Comparison of ENCODE assay signal across 10 mouse cellular contexts in genomic region chr1:92840231-92840890, GRCm38 (mm10). TPM values are rescaled to one million over a fixed set of nuclear protein-coding genes. Genes with fewer than 3 reads are reported as not detected.
DNase-seq lines count a peak whose midpoint lies in the region; ATAC-seq and TF ChIP-seq lines count a peak whose summit lies in the region.
"Had no signal": no experiment of that assay in that cellular context is flagged by ENCODE, and none has a peak within 500 bp of the region (broad histone marks: within the 10 kb centered on the region; RNA-seq: fewer than 3 reads in every experiment).

No protein-coding gene starts in this region.

- H3K9ac ChIP-seq in heart, postnatal 0 days (replicated peaks; ENCODE audit: low read depth, low read length): no peak overlapping the region
- H3K9ac ChIP-seq in midbrain, embryonic 15.5 days: no peak overlapping the region
- no peak overlapping the region for H3K9ac ChIP-seq in midbrain, embryonic 16.5 days (ENCODE audit: low read depth, low read length)

- no peak for TF ChIP-seq POLR2A in cerebellum, adult 2 months (IDR thresholded peaks at IDR 0.05; ENCODE audit: borderline replicate concordance, insufficient read depth, low read length)

- TF ChIP-seq CTCF in heart, postnatal 0 days (IDR thresholded peaks at IDR 0.05; ENCODE audit: low read depth): peak; percentile 45
- peak; percentile 78 for TF ChIP-seq CTCF in cerebellum, adult 2 months (IDR thresholded peaks at IDR 0.05; ENCODE audit: borderline replicate concordance, insufficient read depth, low read depth, low read length)

- H3K9me3 ChIP-seq in heart, postnatal 0 days (replicated peaks; ENCODE audit: control insufficient read depth, low read length): no peaks in the 10 kb centered on the region
- H3K9me3 ChIP-seq in midbrain, embryonic 15.5 days: no peaks in the 10 kb centered on the region
- H3K9me3 ChIP-seq in midbrain, embryonic 16.5 days (replicated peaks; ENCODE audit: control insufficient read depth, low read length, poor library complexity, severe bottlenecking): no peaks in the 10 kb centered on the region
- H3K9me3 ChIP-seq: G1E had no signal

- ATAC-seq in heart, postnatal 0 days (ENCODE audit: insufficient read depth, low read depth): no peak
- ATAC-seq in midbrain, embryonic 15.5 days (replicated peaks): 0 out of 2 replicates have a peak, but pooled peaks have one; percentile 26
- ATAC-seq in midbrain, embryonic 16.5 days: no peak

- no peak for DNase-seq in heart, postnatal 0 days (ENCODE audit: low spot score)
- DNase-seq in heart, adult 8-10 months (ENCODE audit: low spot score): no peak
- DNase-seq in cerebellum, adult 2 months: peak; percentile 67 to 68
- peak; percentile 72 for DNase-seq in testis, postnatal 10 days (ENCODE audit: low spot score)
- DNase-seq in neural tube, embryonic 10.5 days (ENCODE audit: extremely low spot score, low spot score): no peak
- DNase-seq in right cerebral cortex, postnatal 25 days: no peak
- DNase-seq: lung, postnatal 4 days had no signal

- WGBS in heart, postnatal 0 days: 74% methylated on average over 8 of the region's 8 CpGs
- WGBS in midbrain, embryonic 15.5 days: 83% methylated on average over 8 of the region's 8 CpGs
- 79% methylated on average over 8 of the region's 8 CpGs for WGBS in midbrain, embryonic 16.5 days
- 73% methylated on average over 8 of the region's 8 CpGs for WGBS in cerebellum, adult 2 months

- H3K36me3 ChIP-seq in heart, postnatal 0 days (replicated peaks; ENCODE audit: control insufficient read depth, insufficient read depth, low read length): no peaks in the 10 kb centered on the region
- H3K36me3 ChIP-seq in midbrain, embryonic 15.5 days (replicated peaks): no peaks in the 10 kb centered on the region
- H3K36me3 ChIP-seq in midbrain, embryonic 16.5 days (ENCODE audit: control insufficient read depth, insufficient read depth, low read length): peaks cover 3% of the 10 kb centered on the region; the same call in 1 of the 2 replicates
- H3K36me3 ChIP-seq: G1E had no signal

- H3K4me3 ChIP-seq in heart, postnatal 0 days (ENCODE audit: low read depth, low read length): no peak overlapping the region
- no peak overlapping the region for H3K4me3 ChIP-seq in midbrain, embryonic 15.5 days
- no peak overlapping the region for H3K4me3 ChIP-seq in midbrain, embryonic 16.5 days (ENCODE audit: low read depth, low read length)
- H3K4me3 ChIP-seq in cerebellum, adult 2 months (replicated peaks; ENCODE audit: insufficient read depth, low read depth, low read length): no peak overlapping the region

- H3K27ac ChIP-seq in heart, postnatal 0 days (ENCODE audit: low read depth): no peak overlapping the region
- no peak overlapping the region for H3K27ac ChIP-seq in midbrain, embryonic 15.5 days
- no peak overlapping the region for H3K27ac ChIP-seq in midbrain, embryonic 16.5 days (ENCODE audit: low read length)
- H3K27ac ChIP-seq in cerebellum, adult 2 months (ENCODE audit: insufficient read depth, low read length): no peak overlapping the region

- H3K27me3 ChIP-seq in heart, postnatal 0 days (ENCODE audit: control insufficient read depth, insufficient read depth, low read length): no peaks in the 10 kb centered on the region
- no peaks in the 10 kb centered on the region for H3K27me3 ChIP-seq in midbrain, embryonic 15.5 days (replicated peaks)
- H3K27me3 ChIP-seq in midbrain, embryonic 16.5 days (ENCODE audit: control insufficient read depth, insufficient read depth, low read depth, low read length): no peaks in the 10 kb centered on the region
- H3K27me3 ChIP-seq in cerebellum, adult 2 months (ENCODE audit: control insufficient read depth, insufficient read depth, low read length): no peaks in the 10 kb centered on the region

- no peak for TF ChIP-seq EP300 in heart, postnatal 0 days (IDR thresholded peaks at IDR 0.05; ENCODE audit: low read depth)

- H3K4me1 ChIP-seq in heart, postnatal 0 days (ENCODE audit: control insufficient read depth, insufficient read depth): peaks cover 8% of the 10 kb centered on the region; the same call in 1 of the 2 replicates
- peaks cover 21% of the 10 kb centered on the region for H3K4me1 ChIP-seq in midbrain, embryonic 15.5 days
- H3K4me1 ChIP-seq in midbrain, embryonic 16.5 days (ENCODE audit: control insufficient read depth, insufficient read depth, low read length): peaks cover 6% of the 10 kb centered on the region
- H3K4me1 ChIP-seq in cerebellum, adult 2 months (ENCODE audit: control insufficient read depth, insufficient read depth, low read length): peaks cover 43% of the 10 kb centered on the region

- H3K4me2 ChIP-seq in heart, postnatal 0 days (ENCODE audit: low read depth, low read length): no peak overlapping the region
- no peak overlapping the region for H3K4me2 ChIP-seq in midbrain, embryonic 15.5 days
- H3K4me2 ChIP-seq in midbrain, embryonic 16.5 days (ENCODE audit: low read length): no peak overlapping the region

RNA-seq across cellular contexts. Expression of gene Gpc1, which starts 8.9 kb away (rescaled TPM):
- total RNA-seq in heart, postnatal 0 days (2014; rRNA removed; ENCODE audit: low replicate concordance): 201 and 227 TPM in 2 replicates
- 52.1 and 53.9 TPM in 2 replicates for polyA plus RNA-seq in heart, postnatal 0 days (2015; fragmentation: Nextera tagmentation; extraction: Ambion mirVana)
- total RNA-seq in heart, adult 8-10 months (2022): 100 to 1,000 TPM; 481 to 555 (median 528) TPM
- 62.3 and 66.1 TPM in 2 replicates for polyA plus RNA-seq in midbrain, embryonic 15.5 days (2015; fragmentation: Nextera tagmentation; extraction: Ambion mirVana)
- polyA plus RNA-seq in midbrain, embryonic 16.5 days (2015; fragmentation: Nextera tagmentation; extraction: Ambion mirVana): 49.3 and 54.6 TPM in 2 replicates
- polyA plus RNA-seq in cerebellum, adult 2 months (2012; rRNA removed): 59.2 and 62.5 TPM in 2 replicates
- polyA plus RNA-seq: G1E had no signal

Comparison
In these comparisons a context has a peak if more than half of its experiments do, and no peak if none do; other contexts are left out.
1. DNase-seq: peak in cerebellum, adult 2 months (2 of 2) and testis, postnatal 10 days (single experiment); none in heart, postnatal 0 days (single experiment), heart, adult 8-10 months (single experiment), neural tube, embryonic 10.5 days (single experiment) and right cerebral cortex, postnatal 25 days (single experiment).